Mouse (Mus musculus) MEL (cell line): ENCODE results near the gene Ddx28. TPM values are rescaled to one million over a fixed set of nuclear protein-coding genes. Genes with fewer than 3 reads are reported as not detected.

Experiments
- polyA plus RNA-seq, 2 experiments: library from polyadenylated mRNA; stranded (reverse) in 1 of 2; unstranded in 1 of 2; fragments of >175 nt in 1 of 2; fragments of >200 nt in 1 of 2; gene quantifications; 2 replicates each; pipeline versions ENCODE4 v1.2.1 to v1.2.4; 2012; ENCODE audit warnings: low replicate concordance in 2 of 2, low read depth in 1 of 2; ENCODE audit not compliant: insufficient read length in 2 of 2, insufficient read depth in 1 of 2, missing spikeins in 1 of 2
- total RNA-seq: library from RNA; depleted of rRNA; stranded (reverse); fragments of 300-350 nt; gene quantifications from 2 replicates; pipeline ENCODE4 v1.2.3, GENCODE M21; 2012; rRNA removed

The Ddx28 gene
- total and polyA plus RNA-seq, 3 experiments: 21.8 to 29.9 TPM; not detected in 1

Other genes starting within 250 kb of the Ddx28 start
- 7.4 and 7.7 TPM in 2 replicates for gene Ranbp10, start 184.5 kb downstream of the Ddx28 start, total RNA-seq
- 10 to 100 TPM in 1 of 2 experiments, not detected in 1; 22.1 TPM for gene Ranbp10, start 184.5 kb downstream of the Ddx28 start, polyA plus RNA-seq
- not detected in 2 replicates for gene Tsnaxip1, start 184.2 kb downstream of the Ddx28 start, total RNA-seq
- under 1 TPM in 1 of 2 experiments, not detected in 1; 0.10 TPM for gene Tsnaxip1, start 184.2 kb downstream of the Ddx28 start, polyA plus RNA-seq
- 14.2 and 15.7 TPM in 2 replicates for gene Cenpt, start 158.6 kb downstream of the Ddx28 start, total RNA-seq
- gene Cenpt, start 158.6 kb downstream of the Ddx28 start, polyA plus RNA-seq: 10 to 100 TPM in 1 of 2 experiments, not detected in 1; 26.5 TPM
- gene Thap11, start 156.8 kb downstream of the Ddx28 start, total RNA-seq: 41.9 and 48.8 TPM in 2 replicates
- 10 to 100 TPM in 1 of 2 experiments, not detected in 1; 51.4 TPM for gene Thap11, start 156.8 kb downstream of the Ddx28 start, polyA plus RNA-seq
- gene Nutf2, start 151.3 kb downstream of the Ddx28 start, total RNA-seq: 167 and 198 TPM in 2 replicates
- gene Nutf2, start 151.3 kb downstream of the Ddx28 start, polyA plus RNA-seq: 10 to 100 TPM in 1 of 2 experiments, not detected in 1; 28.0 TPM
- gene Edc4, start 131.0 kb downstream of the Ddx28 start, total RNA-seq: 44.5 and 46.1 TPM in 2 replicates
- 10 to 100 TPM in 1 of 2 experiments, not detected in 1; 72.1 TPM for gene Edc4, start 131.0 kb downstream of the Ddx28 start, polyA plus RNA-seq
- gene Nrn1l, start 118.3 kb downstream of the Ddx28 start, total RNA-seq: not detected in 2 replicates
- under 1 TPM in 1 of 2 experiments, not detected in 1; 0.39 TPM for gene Nrn1l, start 118.3 kb downstream of the Ddx28 start, polyA plus RNA-seq
- 11.5 and 12.9 TPM in 2 replicates for gene Pskh1, start 111.4 kb downstream of the Ddx28 start, total RNA-seq
- gene Pskh1, start 111.4 kb downstream of the Ddx28 start, polyA plus RNA-seq: 10 to 100 TPM in 1 of 2 experiments, not detected in 1; 26.2 TPM
- 0.69 and 1.5 TPM in 2 replicates for gene Ctrl, start 78.0 kb downstream of the Ddx28 start, total RNA-seq
- gene Ctrl, start 78.0 kb downstream of the Ddx28 start, polyA plus RNA-seq: 1 to 10 TPM in 1 of 2 experiments, not detected in 1; 3.0 TPM
- 228 and 275 TPM in 2 replicates for gene Psmb10, start 73.4 kb downstream of the Ddx28 start, total RNA-seq
- gene Psmb10, start 73.4 kb downstream of the Ddx28 start, polyA plus RNA-seq: 100 to 1,000 TPM in 1 of 2 experiments, not detected in 1; 193 TPM
- 0.78 and 1.1 TPM in 2 replicates for gene Lcat, start 68.5 kb downstream of the Ddx28 start, total RNA-seq
- gene Lcat, start 68.5 kb downstream of the Ddx28 start, polyA plus RNA-seq: 1 to 10 TPM in 1 of 2 experiments, not detected in 1; 2.5 TPM
- gene Slc12a4, start 45.8 kb downstream of the Ddx28 start, total RNA-seq: 22.2 and 25.6 TPM in 2 replicates
- gene Slc12a4, start 45.8 kb downstream of the Ddx28 start, polyA plus RNA-seq: 10 to 100 TPM in 1 of 2 experiments, not detected in 1; 32.3 TPM
- gene Dpep3, start 32.5 kb downstream of the Ddx28 start, total RNA-seq: not detected in 2 replicates
- gene Dpep3, start 32.5 kb downstream of the Ddx28 start, polyA plus RNA-seq: under 1 TPM in 1 of 2 experiments, not detected in 1; 0.11 TPM
- 8.6 and 9.2 TPM in 2 replicates for gene Dus2, start 20.5 kb downstream of the Ddx28 start, total RNA-seq
- 10 to 100 TPM in 1 of 2 experiments, not detected in 1; 11.9 TPM for gene Dus2, start 20.5 kb downstream of the Ddx28 start, polyA plus RNA-seq
- not detected in 2 replicates for gene Dpep2nb, start 5.9 kb downstream of the Ddx28 start, total RNA-seq
- under 1 TPM in 1 of 2 experiments, not detected in 1; 0.14 TPM for gene Dpep2nb, start 5.9 kb downstream of the Ddx28 start, polyA plus RNA-seq
- gene Nfatc3, start 47.0 kb upstream of the Ddx28 start, total RNA-seq: 14.4 and 16.9 TPM in 2 replicates
- 10 to 100 TPM; 50.2 to 59.3 TPM for gene Nfatc3, start 47.0 kb upstream of the Ddx28 start, polyA plus RNA-seq
- 1.3 and 2.3 TPM in 2 replicates for gene Esrp2, start 125.1 kb upstream of the Ddx28 start, total RNA-seq
- 1 to 10 TPM in 1 of 2 experiments, not detected in 1; 4.5 TPM for gene Esrp2, start 125.1 kb upstream of the Ddx28 start, polyA plus RNA-seq
- gene Pla2g15, start 138.5 kb upstream of the Ddx28 start, total RNA-seq: 4.0 and 6.2 TPM in 2 replicates
- 1 to 10 TPM in 1 of 2 experiments, not detected in 1; 9.4 TPM for gene Pla2g15, start 138.5 kb upstream of the Ddx28 start, polyA plus RNA-seq
- 26.2 and 34.4 TPM in 2 replicates for gene Slc7a6, start 157.0 kb upstream of the Ddx28 start, total RNA-seq
- gene Slc7a6, start 157.0 kb upstream of the Ddx28 start, polyA plus RNA-seq: 10 to 100 TPM in 1 of 2 experiments, not detected in 1; 48.2 TPM
- gene Slc7a6os, start 199.1 kb upstream of the Ddx28 start, total RNA-seq: 41.6 and 52.0 TPM in 2 replicates
- 10 to 100 TPM in 1 of 2 experiments, not detected in 1; 53.6 TPM for gene Slc7a6os, start 199.1 kb upstream of the Ddx28 start, polyA plus RNA-seq
- 71.2 and 74.5 TPM in 2 replicates for gene Prmt7, start 199.1 kb upstream of the Ddx28 start, total RNA-seq
- 10 to 100 TPM in 1 of 2 experiments, not detected in 1; 63.3 TPM for gene Prmt7, start 199.1 kb upstream of the Ddx28 start, polyA plus RNA-seq